Mouse (Mus musculus) embryonic facial prominence, embryonic 11.5 days (tissue): Measurements from ENCODE around the gene Gm10190. TPM values are rescaled to one million over a fixed set of nuclear protein-coding genes. Genes with fewer than 3 reads are reported as not detected.

Experiments
- ATAC-seq: fragments of 200-750 bp; cut with Nextera tagmentation; replicated peaks from 2 replicates; pipeline ENCODE4 v1.8.0; 2017; ENCODE audit warnings: low read depth; ENCODE audit not compliant: insufficient number of reproducible peaks, low FRiP score, low TSS enrichment
- DNase-seq: peaks from one replicate; pipeline ENCODE4 v3.0.0-alpha.2; 2015; ENCODE audit warnings: low spot score
- H3K27ac ChIP-seq: fragments of 300-500 bp; sonication (generic); replicated peaks from 2 replicates; pipeline ENCODE4 v1.5.1; 2014; ENCODE audit warnings: mild to moderate bottlenecking, low read depth, low read length, control low read depth
- H3K27me3 ChIP-seq: fragments of 300-500 bp; sonication (generic); 2 replicates; pipeline ENCODE4 v1.6.1; 2014; ENCODE audit warnings: mild to moderate bottlenecking, low read length, moderate library complexity, mixed read lengths; ENCODE audit not compliant: control insufficient read depth, insufficient read depth
- H3K36me3 ChIP-seq: fragments of 300-500 bp; sonication (generic); replicated peaks from 2 replicates; pipeline ENCODE4 v1.6.1; 2014; ENCODE audit warnings: low read depth, mild to moderate bottlenecking, low read length, moderate library complexity, mixed read lengths; ENCODE audit not compliant: control insufficient read depth, insufficient read depth
- H3K4me1 ChIP-seq: fragments of 300-500 bp; sonication (generic); 2 replicates; pipeline ENCODE4 v1.6.1; 2014; ENCODE audit warnings: low read length, mixed read lengths; ENCODE audit not compliant: control insufficient read depth, insufficient read depth
- H3K4me2 ChIP-seq: fragments of 300-500 bp; sonication (generic); 2 replicates; pipeline ENCODE4 v1.6.1; 2014; ENCODE audit warnings: low read depth, mild to moderate bottlenecking, control low read depth, low read length, moderate library complexity
- H3K4me3 ChIP-seq: fragments of 300-500 bp; sonication (generic); 2 replicates; pipeline ENCODE4 v1.5.1; 2014; ENCODE audit warnings: low read depth, low read length, control low read depth
- H3K9ac ChIP-seq: fragments of 300-500 bp; sonication (generic); replicated peaks from 2 replicates; pipeline ENCODE4 v1.6.1; 2014; ENCODE audit warnings: mild to moderate bottlenecking, control low read depth, low read length
- H3K9me3 ChIP-seq: fragments of 300-500 bp; sonication (generic); replicated peaks from 2 replicates; pipeline ENCODE4 v1.6.1; 2016; ENCODE audit warnings: mild to moderate bottlenecking, low read length, inconsistent platforms, mixed read lengths; ENCODE audit not compliant: control insufficient read depth
- WGBS: fragments of 180-500 bp; shearing (Covaris S2); extraction: QIAGEN DNeasy Blood & Tissue Kit; methylation state at CpG from one replicate; pipeline ENCODE4 v1.1.7; 2014; 5-methylcytosine and 5-hydroxymethylcytosine counted together
- polyA plus RNA-seq: library from polyadenylated mRNA; unstranded; fragments of >200 nt; fragmentation: Nextera tagmentation; extraction: Ambion mirVana; gene quantifications from 2 replicates; pipeline ENCODE4 v1.2.1, GENCODE M21; 2014

Gm10190 gene
- polyA plus RNA-seq = 1.6 and 2.2 TPM in 2 replicates

GRCm38 (mm10) chr17:80372989-80373725 is at the start of gene Gm10190:
Gm10190 (minus strand) TSS chr17:80373541.
- peak; percentile 94 for DNase-seq
- Histone ChIP-seq H3K9ac (peak within 1 kb of the TSS; percentile 85), H3K4me1 (no peaks in the 10 kb centered on the region), H3K36me3 (no peaks in the 10 kb centered on the region), H3K4me2 (peak within 1 kb of the TSS; percentile 81), H3K4me3 (peak within 1 kb of the TSS; percentile 41), H3K9me3 (no peaks in the 10 kb centered on the region), H3K27ac (no peak within 1 kb of the TSS), H3K27me3 (no peaks in the 10 kb centered on the region)
- ATAC-seq = peak; percentile 98
- WGBS = 4% methylated on average over 102 of the region's 102 CpGs

- no peak for ATAC-seq
- peaks cover 4% of the 10 kb centered on the region for H3K36me3 ChIP-seq
- 97% methylated on average over 1 of the region's 1 CpGs for WGBS
- DNase-seq = no peak
- no peak overlapping the region for H3K9ac ChIP-seq
- H3K9me3 ChIP-seq = no peaks in the 10 kb centered on the region
- H3K4me3 ChIP-seq = no peak overlapping the region
- no peaks in the 10 kb centered on the region for H3K4me1 ChIP-seq
- H3K27me3 ChIP-seq = no peaks in the 10 kb centered on the region
- H3K27ac ChIP-seq = no peak overlapping the region
- H3K4me2 ChIP-seq = no peak overlapping the region
These were observed 47.7 kb upstream of the Gm10190 start for GRCm38 (mm10) chr17:80420998-80421397.

- no peaks in the 10 kb centered on the region for H3K9me3 ChIP-seq
- no peaks in the 10 kb centered on the region for H3K4me1 ChIP-seq
- no peaks in the 10 kb centered on the region for H3K27me3 ChIP-seq
- no peak overlapping the region for H3K9ac ChIP-seq
- peaks cover 4% of the 10 kb centered on the region for H3K36me3 ChIP-seq
- DNase-seq (no peak), ATAC-seq (no peak)
- 91% methylated on average over 10 of the region's 10 CpGs for WGBS
- H3K27ac ChIP-seq = no peak overlapping the region
- H3K4me2 ChIP-seq = no peak overlapping the region
- no peak overlapping the region for H3K4me3 ChIP-seq
These were observed 45.4 kb upstream of the Gm10190 start for GRCm38 (mm10) chr17:80418572-80419210.

- ATAC-seq (no peak; the same call in 1 of the 2 replicates), DNase-seq (no peak)
- no peak overlapping the region for H3K27ac ChIP-seq
- H3K36me3 ChIP-seq = peaks cover 4% of the 10 kb centered on the region; the same call in 1 of the 2 replicates
- no peak overlapping the region for H3K4me3 ChIP-seq
- no peak overlapping the region for H3K9ac ChIP-seq
- no peaks in the 10 kb centered on the region for H3K9me3 ChIP-seq
- no peak overlapping the region for H3K4me2 ChIP-seq
- WGBS = 65% methylated on average over 1 of the region's 1 CpGs
- H3K4me1 ChIP-seq = no peaks in the 10 kb centered on the region
- no peaks in the 10 kb centered on the region for H3K27me3 ChIP-seq
These were observed 37.8 kb upstream of the Gm10190 start for GRCm38 (mm10) chr17:80411182-80411581.

DNA sequence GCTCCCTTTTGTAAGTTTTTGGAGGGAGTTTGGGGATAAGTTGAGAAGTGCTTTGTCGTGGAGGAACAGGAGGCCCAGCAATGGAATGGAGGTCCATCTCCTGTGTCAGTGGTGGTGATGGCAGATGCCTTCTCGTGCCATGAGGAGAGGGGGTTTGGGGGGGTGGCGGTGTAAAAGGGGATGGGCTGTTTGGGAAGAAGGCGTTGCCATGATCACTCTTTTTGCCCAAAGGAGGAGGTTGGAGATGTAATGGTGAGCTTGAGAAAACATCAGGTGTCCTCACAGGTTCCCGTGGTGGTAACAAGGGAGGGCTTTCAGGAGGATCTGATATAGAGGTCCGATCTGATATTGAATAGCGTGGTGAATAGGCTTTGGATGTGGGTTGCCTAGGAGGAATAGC is 24.9 kb upstream of the Gm10190 start:
- Histone ChIP-seq H3K4me1 (no peaks in the 10 kb centered on the region), H3K4me3 (no peak overlapping the region), H3K4me2 (no peak overlapping the region), H3K27ac (no peak overlapping the region), H3K9me3 (no peaks in the 10 kb centered on the region), H3K27me3 (no peaks in the 10 kb centered on the region), H3K36me3 (peaks cover 6% of the 10 kb centered on the region), H3K9ac (no peak overlapping the region)
- DNase-seq = no peak
- 93% methylated on average over 7 of the region's 7 CpGs for WGBS
- ATAC-seq = no peak

GRCm38 (mm10) chr17:80391423-80392403 is 18.4 kb upstream of the Gm10190 start:
- Histone ChIP-seq H3K4me1 (no peaks in the 10 kb centered on the region), H3K9me3 (no peaks in the 10 kb centered on the region), H3K4me3 (peak overlapping the region; percentile 35), H3K36me3 (no peaks in the 10 kb centered on the region), H3K4me2 (peak overlapping the region; percentile 47), H3K27ac (no peak overlapping the region), H3K9ac (peak overlapping the region; percentile 47), H3K27me3 (no peaks in the 10 kb centered on the region)
- peak; percentile 89; the same call in 1 of the 2 replicates for ATAC-seq
- WGBS = 10% methylated on average over 17 of the region's 17 CpGs
- DNase-seq = peak; percentile 75

GRCm38 (mm10) chr17:80390024-80390423 is 16.7 kb upstream of the Gm10190 start:
- no peak overlapping the region for H3K4me3 ChIP-seq
- DNase-seq = no peak
- 70% methylated on average over 10 of the region's 10 CpGs for WGBS

More at GRCm38 (mm10) chr17:80390024-80390423, 16.7 kb upstream of the Gm10190 start:
- H3K27ac ChIP-seq = no peak overlapping the region
- H3K36me3 ChIP-seq = no peaks in the 10 kb centered on the region
- no peaks in the 10 kb centered on the region for H3K4me1 ChIP-seq
- ATAC-seq = no peak
- H3K4me2 ChIP-seq = no peak overlapping the region
- no peak overlapping the region for H3K9ac ChIP-seq
- H3K27me3 ChIP-seq = no peaks in the 10 kb centered on the region
- H3K9me3 ChIP-seq = no peaks in the 10 kb centered on the region
